Mouse (Mus musculus): ENCODE data around the gene Dhdds. TPM values are rescaled to one million over a fixed set of nuclear protein-coding genes. Genes with fewer than 3 reads are reported as not detected.
"Not testable (repeated sequence)": the region's sequence is repeated elsewhere in the genome, so short reads cannot be mapped to it uniquely, and the experiment has no call there.

The Dhdds gene
- polyA plus RNA-seq, 1 experiment = 33.9 TPM

DNA sequence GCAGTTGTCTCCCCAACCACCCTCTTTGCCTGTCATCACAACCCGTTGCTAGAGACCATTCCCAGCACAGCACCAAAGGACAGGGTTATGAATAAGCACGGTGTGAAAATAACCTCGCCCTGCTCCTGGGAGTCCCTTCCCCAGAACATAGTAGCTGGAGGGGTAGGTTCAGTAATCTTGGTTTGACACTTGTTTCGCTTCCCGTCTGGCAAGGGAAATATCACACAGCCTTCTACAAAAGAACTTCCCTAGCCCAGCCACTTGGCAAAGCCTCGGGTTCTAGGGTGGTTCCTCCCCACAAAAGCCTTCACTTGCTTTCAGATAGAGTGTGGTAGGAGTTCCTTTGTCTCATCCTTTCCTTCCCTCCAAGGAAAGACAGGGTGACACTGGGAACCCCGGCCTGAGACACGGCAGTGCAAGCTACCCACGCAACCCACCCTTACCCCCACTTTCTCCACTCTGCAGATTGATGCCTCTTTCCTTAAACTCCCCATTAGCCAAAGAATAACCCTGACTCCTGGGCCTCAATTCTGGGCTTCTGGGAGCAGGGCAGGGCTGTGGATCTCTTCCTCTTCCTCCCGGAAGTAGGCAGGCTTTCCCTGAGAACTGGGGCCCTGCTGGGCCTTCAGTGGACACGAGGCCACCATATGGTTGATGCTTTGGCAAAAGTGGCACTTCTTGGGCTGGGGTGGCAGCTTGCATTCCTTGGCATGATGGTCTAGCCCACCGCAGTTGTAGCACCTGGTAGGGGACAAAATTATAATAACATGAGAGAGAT is 5.1 kb upstream of the Dhdds start:
- no peak overlapping the region for H3K4me3 ChIP-seq (ENCODE audit: insufficient read depth, low read length)
- TF ChIP-seq POLR2A (IDR thresholded peaks at IDR 0.05; ENCODE audit: low read depth, low read length) (no peak), CTCF (IDR thresholded peaks at IDR 0.05; ENCODE audit: borderline replicate concordance, insufficient read depth, low read length) (no peak)
- H3K27ac ChIP-seq (ENCODE audit: insufficient read depth, low read length) = no peak overlapping the region
- no peaks in the 10 kb centered on the region for H3K4me1 ChIP-seq (ENCODE audit: control insufficient read depth, insufficient read depth, low read length)

DNA sequence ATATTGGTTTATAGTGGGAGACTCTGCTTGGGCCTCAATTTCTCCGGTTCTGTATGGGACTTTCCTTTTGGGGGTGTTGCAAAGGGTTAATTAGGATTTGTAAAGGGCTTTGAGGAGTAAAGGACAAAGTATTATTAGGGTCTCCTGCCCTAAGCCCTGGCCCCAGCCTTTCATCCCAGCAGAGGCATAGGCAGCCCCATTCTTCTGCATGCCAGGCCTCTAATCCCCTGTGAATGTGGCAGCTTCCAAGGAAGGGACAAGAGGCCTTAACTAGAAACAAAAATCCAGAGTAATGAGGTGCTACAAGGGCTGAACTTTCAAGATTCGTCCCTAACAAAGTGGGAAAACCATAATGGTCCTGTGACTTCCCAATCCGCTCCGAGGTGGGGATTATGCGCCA is 2.2 kb upstream of the Dhdds start:
- Histone ChIP-seq H3K4me1 (ENCODE audit: control insufficient read depth, insufficient read depth, low read length) (peaks cover 3% of the 10 kb centered on the region; the same call in 1 of the 2 replicates), H3K27ac (ENCODE audit: insufficient read depth, low read length) (no peak overlapping the region)
- TF ChIP-seq CTCF (IDR thresholded peaks at IDR 0.05; ENCODE audit: borderline replicate concordance, insufficient read depth, low read length) = no peak
- no peak for TF ChIP-seq POLR2A (IDR thresholded peaks at IDR 0.05; ENCODE audit: low read depth, low read length)

DNA sequence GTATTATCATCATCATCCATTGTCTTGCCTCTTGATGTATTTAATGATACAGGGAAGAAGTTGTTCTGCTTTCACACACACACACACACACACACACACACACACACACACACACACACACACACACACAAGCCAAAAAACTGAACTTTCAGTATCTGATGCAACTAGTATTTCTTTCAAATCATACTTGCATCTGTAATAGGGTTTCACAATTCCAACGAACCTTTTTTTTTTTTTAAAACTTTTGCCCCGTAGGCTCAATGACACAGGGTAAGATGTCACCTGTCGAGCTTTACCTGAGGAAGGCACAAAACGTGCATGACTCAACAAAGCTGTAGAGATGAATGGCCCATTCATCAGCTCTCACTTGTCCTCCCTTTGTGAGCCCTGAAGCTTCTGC is 1.5 kb upstream of the Dhdds start:
- Histone ChIP-seq H3K4me1 (ENCODE audit: control insufficient read depth, insufficient read depth, low read length) (peaks cover 3% of the 10 kb centered on the region; the same call in 1 of the 2 replicates), H3K4me3 (ENCODE audit: insufficient read depth, low read length) (no peak overlapping the region), H3K27ac (ENCODE audit: insufficient read depth, low read length) (no peak overlapping the region)
- TF ChIP-seq CTCF (IDR thresholded peaks at IDR 0.05; ENCODE audit: borderline replicate concordance, insufficient read depth, low read length) = no peak
- TF ChIP-seq POLR2A (IDR thresholded peaks at IDR 0.05; ENCODE audit: low read depth, low read length) = no peak

More for the DNA sequence above, 2.2 kb upstream of the Dhdds start:
- no peak overlapping the region for H3K4me3 ChIP-seq (ENCODE audit: insufficient read depth, low read length)

DNA sequence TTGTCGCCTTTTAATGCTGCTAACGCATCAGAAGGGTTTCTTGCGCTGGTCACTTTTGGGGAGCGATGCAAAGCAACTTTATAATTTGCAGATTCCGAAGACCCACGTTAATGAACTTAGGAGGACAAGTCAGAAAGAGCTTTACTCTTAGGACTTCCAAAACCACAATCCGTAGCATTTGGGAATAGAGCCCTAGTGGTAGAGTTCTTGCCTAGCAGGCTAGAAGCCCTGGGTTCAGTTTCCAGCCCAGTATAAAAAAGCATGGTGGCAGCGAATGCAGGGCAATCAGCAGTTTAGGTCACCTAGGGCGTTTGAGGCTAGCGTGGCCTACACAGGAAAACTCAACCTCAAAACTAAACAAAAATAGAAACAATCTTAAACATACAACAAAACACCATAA is 992 bp upstream of the Dhdds start:
- Histone ChIP-seq H3K27ac (ENCODE audit: insufficient read depth, low read length) (no peak overlapping the region), H3K4me3 (ENCODE audit: insufficient read depth, low read length) (no peak overlapping the region), H3K4me1 (ENCODE audit: control insufficient read depth, insufficient read depth, low read length) (peaks cover 3% of the 10 kb centered on the region; the same call in 1 of the 2 replicates)
- TF ChIP-seq CTCF (IDR thresholded peaks at IDR 0.05; ENCODE audit: borderline replicate concordance, insufficient read depth, low read length) (no peak), POLR2A (IDR thresholded peaks at IDR 0.05; ENCODE audit: low read depth, low read length) (no peak)

DNA sequence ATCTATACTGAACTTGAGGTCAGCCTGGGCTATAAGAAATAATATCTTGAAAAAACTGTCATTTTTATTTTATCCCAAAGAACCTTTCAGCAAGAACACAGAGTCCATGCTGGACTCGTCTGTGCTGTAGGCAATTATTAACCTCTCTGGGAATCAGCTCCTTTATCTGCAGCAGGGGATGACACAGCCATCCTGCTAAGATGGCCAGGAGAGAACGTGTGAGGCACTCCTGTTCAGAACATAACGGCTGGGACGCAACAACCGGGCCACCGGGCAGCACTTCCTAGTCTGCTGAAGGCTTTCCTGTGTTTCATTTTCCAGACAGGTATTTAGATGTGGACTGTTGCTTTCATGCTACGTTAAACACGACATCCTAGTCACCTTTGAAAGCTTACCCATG is 6.0 kb downstream of the Dhdds start:
- Histone ChIP-seq H3K4me3 (ENCODE audit: insufficient read depth, low read length) (no peak overlapping the region), H3K27ac (ENCODE audit: insufficient read depth, low read length) (no peak overlapping the region), H3K4me1 (ENCODE audit: control insufficient read depth, insufficient read depth, low read length) (peaks cover 2% of the 10 kb centered on the region; the same call in 1 of the 2 replicates)
- TF ChIP-seq POLR2A (IDR thresholded peaks at IDR 0.05; ENCODE audit: low read depth, low read length) = no peak
- TF ChIP-seq CTCF (IDR thresholded peaks at IDR 0.05; ENCODE audit: borderline replicate concordance, insufficient read depth, low read length) = no peak

DNA sequence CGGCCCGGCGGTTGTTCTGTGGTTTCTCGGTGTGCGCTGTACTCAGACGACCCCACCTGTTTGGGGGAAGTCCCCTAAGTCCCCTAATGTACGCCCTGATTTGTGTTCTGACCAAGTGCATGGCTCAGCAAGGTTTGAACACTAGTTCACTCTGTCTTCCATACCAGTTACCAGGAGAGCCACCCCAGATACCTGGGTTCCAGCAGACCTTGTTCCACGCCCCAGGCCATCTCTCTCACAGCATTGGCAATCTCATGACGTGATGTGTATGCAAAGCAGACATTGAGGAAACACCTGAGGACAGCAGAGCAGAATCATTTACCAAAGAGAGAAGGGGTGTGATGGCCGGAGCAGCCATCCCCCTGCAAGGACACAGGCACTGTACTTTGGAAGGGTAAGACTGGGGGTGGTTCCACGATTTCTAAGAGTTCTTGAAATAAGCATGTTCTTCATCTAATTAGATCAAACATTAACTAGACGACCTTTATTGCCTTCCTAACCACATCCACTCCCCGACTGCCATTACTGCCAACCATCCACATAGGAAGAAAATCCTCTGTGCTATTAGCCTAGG is 9.5 kb downstream of the Dhdds start:
- no peak overlapping the region for H3K27ac ChIP-seq (ENCODE audit: insufficient read depth, low read length)
- TF ChIP-seq POLR2A (IDR thresholded peaks at IDR 0.05; ENCODE audit: low read depth, low read length) = no peak
- TF ChIP-seq CTCF (IDR thresholded peaks at IDR 0.05; ENCODE audit: borderline replicate concordance, insufficient read depth, low read length) = no peak
- no peaks in the 10 kb centered on the region for H3K4me1 ChIP-seq (ENCODE audit: control insufficient read depth, insufficient read depth, low read length)
- H3K4me3 ChIP-seq (ENCODE audit: insufficient read depth, low read length) = no peak overlapping the region

DNA sequence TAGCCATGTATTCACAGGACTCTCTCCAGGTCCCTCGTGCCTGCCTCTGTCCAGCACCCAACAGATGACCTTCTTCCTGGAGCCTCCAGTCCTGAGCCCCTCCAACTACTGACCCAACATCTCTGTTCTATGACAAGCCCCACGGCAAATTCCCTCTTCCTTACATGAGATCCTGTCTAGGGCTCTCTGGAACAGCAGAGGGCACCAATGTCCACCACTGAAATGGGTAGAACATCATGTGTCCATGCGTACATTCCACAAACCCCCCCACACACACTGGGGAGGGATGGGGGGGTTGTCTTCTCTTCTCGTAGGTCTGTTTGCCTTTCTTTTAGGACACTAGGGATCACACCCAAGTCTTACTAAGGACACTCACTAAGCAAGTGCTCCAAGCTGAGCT is 10.7 kb downstream of the Dhdds start:
- no peak for TF ChIP-seq POLR2A (IDR thresholded peaks at IDR 0.05; ENCODE audit: low read depth, low read length)
- TF ChIP-seq CTCF (IDR thresholded peaks at IDR 0.05; ENCODE audit: borderline replicate concordance, insufficient read depth, low read length) = no peak
- Histone ChIP-seq H3K4me1 (ENCODE audit: control insufficient read depth, insufficient read depth, low read length) (no peaks in the 10 kb centered on the region), H3K27ac (ENCODE audit: insufficient read depth, low read length) (no peak overlapping the region), H3K4me3 (ENCODE audit: insufficient read depth, low read length) (no peak overlapping the region)

DNA sequence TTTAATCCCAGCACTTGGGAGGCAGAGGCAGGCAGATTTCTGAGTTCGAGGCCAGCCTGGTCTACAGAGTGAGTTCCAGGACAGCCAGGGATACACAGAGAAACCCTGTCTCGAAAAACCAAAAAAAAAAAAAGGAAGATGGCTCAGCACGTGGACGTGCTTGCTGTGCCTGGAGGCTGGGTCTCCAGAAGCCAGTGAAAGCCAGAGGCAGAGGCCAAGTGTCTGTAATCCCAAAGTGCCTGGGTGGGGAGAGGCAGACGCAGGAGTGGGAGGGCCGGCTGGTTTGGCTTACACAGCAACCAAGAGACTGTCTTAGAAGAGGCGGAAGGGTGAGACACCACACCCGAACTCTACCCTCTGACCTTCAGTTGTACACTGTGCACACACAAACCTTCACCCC is 12.4 kb downstream of the Dhdds start:
- not testable (repeated sequence) for H3K4me1 ChIP-seq (ENCODE audit: control insufficient read depth, insufficient read depth, low read length); H3K27ac ChIP-seq (ENCODE audit: insufficient read depth, low read length); H3K4me3 ChIP-seq (ENCODE audit: insufficient read depth, low read length)

DNA sequence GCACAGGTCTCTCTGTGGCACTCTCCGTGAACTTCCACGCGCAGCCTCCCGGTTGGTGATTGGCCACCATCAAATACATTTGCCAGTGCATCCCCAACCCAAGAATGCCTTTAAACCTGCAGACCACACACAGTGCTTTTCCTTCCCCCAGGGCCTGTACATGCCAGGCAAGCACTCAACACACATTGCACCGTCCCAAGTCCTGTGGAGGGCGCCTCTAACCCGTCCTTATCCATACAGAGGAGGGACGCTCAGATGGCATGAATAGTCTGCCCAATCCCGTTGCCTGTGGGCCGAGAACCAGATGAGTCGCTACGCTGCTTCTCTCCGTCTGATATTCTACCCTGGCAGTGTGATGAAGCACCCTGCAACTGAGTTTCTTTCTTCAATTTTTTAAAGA is 17.8 kb downstream of the Dhdds start:
- Histone ChIP-seq H3K4me3 (ENCODE audit: insufficient read depth, low read length) (no peak overlapping the region), H3K27ac (ENCODE audit: insufficient read depth, low read length) (no peak overlapping the region), H3K4me1 (ENCODE audit: control insufficient read depth, insufficient read depth, low read length) (no peaks in the 10 kb centered on the region)
- no peak for TF ChIP-seq POLR2A (IDR thresholded peaks at IDR 0.05; ENCODE audit: low read depth, low read length)
- no peak for TF ChIP-seq CTCF (IDR thresholded peaks at IDR 0.05; ENCODE audit: borderline replicate concordance, insufficient read depth, low read length)

DNA sequence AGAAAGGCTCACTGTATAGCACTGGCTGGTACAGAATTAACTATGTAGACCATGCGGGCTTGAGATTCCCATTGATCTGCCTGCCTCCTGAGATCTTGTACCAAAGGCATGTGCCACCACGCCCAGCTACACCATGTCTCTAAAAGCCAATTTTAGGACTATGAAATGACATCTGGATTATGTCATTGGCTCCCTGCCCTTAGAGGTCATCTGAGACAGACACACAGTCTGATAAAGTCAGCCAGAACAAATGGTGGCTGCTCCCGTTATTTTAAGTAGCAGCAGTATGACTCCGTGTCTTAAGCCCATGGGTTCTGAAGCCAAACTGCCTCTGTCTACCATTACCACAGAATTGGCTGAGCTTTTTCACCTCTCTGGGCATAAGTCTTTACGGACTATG is 20.2 kb downstream of the Dhdds start:
- H3K27ac ChIP-seq (ENCODE audit: insufficient read depth, low read length) = no peak overlapping the region
- no peak for TF ChIP-seq POLR2A (IDR thresholded peaks at IDR 0.05; ENCODE audit: low read depth, low read length)
- H3K4me3 ChIP-seq (ENCODE audit: insufficient read depth, low read length) = no peak overlapping the region
- no peaks in the 10 kb centered on the region for H3K4me1 ChIP-seq (ENCODE audit: control insufficient read depth, insufficient read depth, low read length)

Measured in embryonic fibroblast, embryonic 13.5 days (primary cell).